Mouse (Mus musculus): ENCODE data around the gene Ccr10.

DNA sequence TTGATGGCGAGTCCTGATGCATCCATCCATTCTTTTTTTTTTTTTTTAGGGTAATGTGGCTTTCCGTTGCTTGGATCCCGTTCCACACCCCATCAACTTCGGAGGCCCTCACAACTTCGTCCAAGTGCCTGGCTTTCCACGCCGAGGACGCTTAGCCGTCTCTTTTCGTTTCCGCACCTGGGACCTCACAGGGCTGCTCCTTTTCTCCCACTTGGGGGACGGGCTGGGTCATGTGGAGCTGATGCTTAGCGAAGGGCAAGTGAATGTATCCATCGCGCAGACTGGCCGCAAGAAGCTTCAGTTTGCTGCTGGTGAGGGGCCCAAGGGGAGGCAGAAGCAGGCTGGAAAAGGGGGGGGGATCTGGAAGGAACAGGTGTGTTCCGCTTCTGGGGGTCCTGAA is 5.0 kb upstream of the Ccr10 start:
- TF ChIP-seq POLR2A (IDR thresholded peaks at IDR 0.05; ENCODE audit: insufficient read depth, low read depth, low read length) (no peak), CTCF (IDR thresholded peaks at IDR 0.05) (no peak), EP300 (IDR thresholded peaks at IDR 0.05; ENCODE audit: insufficient read depth, low read depth, low read length) (no peak)

Data from heart, adult 2 months (tissue).